Mouse (Mus musculus) limb, embryonic 14.5 days (tissue): Measurements from ENCODE around the gene Mab21l3. TPM values are rescaled to one million over a fixed set of nuclear protein-coding genes. Genes with fewer than 3 reads are reported as not detected.
"Not testable (repeated sequence)": the region's sequence is repeated elsewhere in the genome, so short reads cannot be mapped to it uniquely, and the experiment has no call there.

Experiments used
- ATAC-seq: fragments of 200-750 bp; cut with Nextera tagmentation; 2 replicates; pipeline ENCODE4 v1.8.0; 2017; ENCODE audit warnings: low read depth, moderate number of reproducible peaks, moderate TSS enrichment; ENCODE audit not compliant: low FRiP score
- DNase-seq: peaks from one replicate; pipeline ENCODE4 v3.0.0-alpha.2; 2015; ENCODE audit warnings: low spot score
- H3K27ac ChIP-seq: fragments of 300-500 bp; sonication (generic); replicated peaks from 2 replicates; pipeline ENCODE4 v1.5.1; 2014; ENCODE audit warnings: low read depth, mild to moderate bottlenecking, low read length, moderate library complexity, mixed read lengths
- H3K27me3 ChIP-seq: fragments of 300-500 bp; sonication (generic); 2 replicates; pipeline ENCODE4 v1.6.1; 2014; ENCODE audit warnings: low read length, mixed read lengths; ENCODE audit not compliant: control insufficient read depth, insufficient read depth
- H3K36me3 ChIP-seq: fragments of 300-500 bp; sonication (generic); 2 replicates; pipeline ENCODE4 v1.6.1; 2014; ENCODE audit warnings: mild to moderate bottlenecking, low read length, moderate library complexity, mixed read lengths; ENCODE audit not compliant: control insufficient read depth, insufficient read depth
- H3K4me1 ChIP-seq: fragments of 300-500 bp; sonication (generic); 2 replicates; pipeline ENCODE4 v1.6.1; 2014; ENCODE audit warnings: antibody characterized with exemption, low read length, mixed read lengths; ENCODE audit not compliant: control insufficient read depth, insufficient read depth
- H3K4me2 ChIP-seq: fragments of 300-500 bp; sonication (generic); replicated peaks from 2 replicates; pipeline ENCODE4 v1.6.1; 2014; ENCODE audit warnings: low read depth, mild to moderate bottlenecking, low read length, moderate library complexity; ENCODE audit not compliant: severe bottlenecking
- H3K4me3 ChIP-seq: fragments of 300-500 bp; sonication (generic); replicated peaks from 2 replicates; pipeline ENCODE4 v1.5.1; 2014; ENCODE audit warnings: low read length
- H3K9ac ChIP-seq: fragments of 300-500 bp; sonication (generic); 2 replicates; pipeline ENCODE4 v1.6.1; 2014; ENCODE audit warnings: mild to moderate bottlenecking, low read depth, low read length, moderate library complexity; ENCODE audit not compliant: severe bottlenecking
- H3K9me3 ChIP-seq: fragments of 300-500 bp; sonication (generic); 2 replicates; pipeline ENCODE4 v1.6.1; 2016; ENCODE audit warnings: low read length; ENCODE audit not compliant: control insufficient read depth
- POLR2A ChIP-seq: fragments of 200-500 bp; IDR thresholded peaks from 2 replicates; pipeline ENCODE4 v1.8.0; 2012; ENCODE audit warnings: inconsistent platforms, mild to moderate bottlenecking, moderate library complexity, borderline replicate concordance; ENCODE audit not compliant: insufficient read depth, insufficient read length; ENCODE audit errors: extremely low read depth
- WGBS: fragments of 180-500 bp; shearing (Covaris S2); extraction: QIAGEN DNeasy Blood & Tissue Kit; methylation state at CpG from one replicate; pipeline ENCODE4 v1.1.7; 2014; 5-methylcytosine and 5-hydroxymethylcytosine counted together
- polyA plus RNA-seq, 2 experiments: library from polyadenylated mRNA; depleted of rRNA in 1 of 2; stranded (reverse) in 1 of 2; unstranded in 1 of 2; fragments of >200 nt; fragmentation: Nextera tagmentation in 1 of 2; extraction: Ambion mirVana in 1 of 2; gene quantifications; 2 replicates each; pipeline versions ENCODE4 v1.2.1 to v1.2.3; 2012 to 2014

Mab21l3 gene
- polyA plus RNA-seq, 2 experiments = 1.5 to 2.9 TPM

- Histone ChIP-seq H3K9me3 (no peaks in the 10 kb centered on the region), H3K36me3 (peaks cover 4% of the 10 kb centered on the region; the same call in 1 of the 2 replicates), H3K9ac (no peak overlapping the region), H3K27me3 (no peaks in the 10 kb centered on the region), H3K4me3 (no peak overlapping the region), H3K4me2 (no peak overlapping the region), H3K4me1 (no peaks in the 10 kb centered on the region), H3K27ac (no peak overlapping the region)
- DNase-seq (no peak), ATAC-seq (no peak)
- 72% methylated on average over 5 of the region's 5 CpGs for WGBS
- TF ChIP-seq POLR2A = no peak
Measured at GRCm38 (mm10) chr3:101822052-101822451, 26.7 kb downstream of the Mab21l3 start.

GRCm38 (mm10) chr3:101820708-101821107, 28.1 kb downstream of the Mab21l3 start:
- WGBS = 61% methylated on average over 3 of the region's 3 CpGs

GRCm38 (mm10) chr3:101816006-101816405, 32.8 kb downstream of the Mab21l3 start:
- no peaks in the 10 kb centered on the region for H3K27me3 ChIP-seq
- TF ChIP-seq POLR2A = no peak
- WGBS = 77% methylated on average over 3 of the region's 3 CpGs
- no peak overlapping the region for H3K4me2 ChIP-seq
- H3K27ac ChIP-seq = no peak overlapping the region
- DNase-seq (no peak), ATAC-seq (no peak)
- H3K36me3 ChIP-seq = peaks cover 4% of the 10 kb centered on the region; the same call in 1 of the 2 replicates
- H3K9me3 ChIP-seq = no peaks in the 10 kb centered on the region
- no peak overlapping the region for H3K4me3 ChIP-seq
- no peak overlapping the region for H3K9ac ChIP-seq
- no peaks in the 10 kb centered on the region for H3K4me1 ChIP-seq

More at GRCm38 (mm10) chr3:101820708-101821107, 28.1 kb downstream of the Mab21l3 start:
- ATAC-seq, H3K27ac ChIP-seq, H3K27me3 ChIP-seq, H3K4me1 ChIP-seq, H3K9me3 ChIP-seq, H3K4me3 ChIP-seq, H3K4me2 ChIP-seq, H3K36me3 ChIP-seq, H3K9ac ChIP-seq, DNase-seq: not testable (repeated sequence)

GRCm38 (mm10) chr3:101814790-101815189, 34.0 kb downstream of the Mab21l3 start:
- H3K9ac ChIP-seq = no peak overlapping the region
- no peak overlapping the region for H3K27ac ChIP-seq
- no peaks in the 10 kb centered on the region for H3K9me3 ChIP-seq
- DNase-seq (no peak), ATAC-seq (no peak)
- H3K36me3 ChIP-seq = peaks cover 4% of the 10 kb centered on the region; the same call in 1 of the 2 replicates
- no peak for TF ChIP-seq POLR2A
- no peaks in the 10 kb centered on the region for H3K27me3 ChIP-seq
- 78% methylated on average over 9 of the region's 9 CpGs for WGBS
- H3K4me2 ChIP-seq = no peak overlapping the region
- H3K4me1 ChIP-seq = no peaks in the 10 kb centered on the region
- no peak overlapping the region for H3K4me3 ChIP-seq

- 60% methylated on average over 10 of the region's 10 CpGs for WGBS
- Histone ChIP-seq H3K4me3 (no peak overlapping the region), H3K9ac (no peak overlapping the region), H3K27ac (no peak overlapping the region), H3K9me3 (no peaks in the 10 kb centered on the region), H3K36me3 (no peaks in the 10 kb centered on the region), H3K27me3 (no peaks in the 10 kb centered on the region), H3K4me1 (no peaks in the 10 kb centered on the region), H3K4me2 (no peak overlapping the region)
- peak; percentile 82 for DNase-seq
- peak; percentile 87 for ATAC-seq
- no peak for TF ChIP-seq POLR2A
Measured at GRCm38 (mm10) chr3:101812341-101812962, 36.3 kb downstream of the Mab21l3 start.
